Mouse (Mus musculus): ENCODE results near the gene Raver2.

Gene Raver2

GRCm38 (mm10) chr4:101107122-101107521 is 38.3 kb downstream of the Raver2 start:
- DNase-seq (ENCODE audit: low read depth, low spot score): no peak

GRCm38 (mm10) chr4:101121002-101121401 is 52.2 kb downstream of the Raver2 start:
- DNase-seq (ENCODE audit: low read depth, low spot score): no peak

- DNase-seq (ENCODE audit: low read depth, low spot score): no peak
Observed at GRCm38 (mm10) chr4:101135013-101135412, 66.2 kb downstream of the Raver2 start.

- no peak for DNase-seq (ENCODE audit: low read depth, low spot score)
Observed at GRCm38 (mm10) chr4:101135909-101136308, 67.1 kb downstream of the Raver2 start.

- no peak for DNase-seq (ENCODE audit: low read depth, low spot score)
Observed at GRCm38 (mm10) chr4:101137975-101138374, 69.2 kb downstream of the Raver2 start.

GRCm38 (mm10) chr4:101141768-101142167 is 73.0 kb downstream of the Raver2 start:
- DNase-seq (ENCODE audit: low read depth, low spot score): no peak

- no peak for DNase-seq (ENCODE audit: low read depth, low spot score)
Observed at GRCm38 (mm10) chr4:101143901-101144300, 75.1 kb downstream of the Raver2 start.

- no peak for DNase-seq (ENCODE audit: low read depth, low spot score)
Observed at GRCm38 (mm10) chr4:101144361-101144760, 75.6 kb downstream of the Raver2 start.

- no peak for DNase-seq (ENCODE audit: low read depth, low spot score)
Observed at GRCm38 (mm10) chr4:101144790-101145189, 76.0 kb downstream of the Raver2 start.

- peak; percentile 86 for DNase-seq (ENCODE audit: low read depth, low spot score)
Observed at GRCm38 (mm10) chr4:101146047-101146745, 77.4 kb downstream of the Raver2 start.

- no peak for DNase-seq (ENCODE audit: low read depth, low spot score)
Observed at GRCm38 (mm10) chr4:101146891-101147655, 78.3 kb downstream of the Raver2 start.

- DNase-seq (ENCODE audit: low read depth, low spot score): no peak
Observed at GRCm38 (mm10) chr4:101155541-101155940, 86.8 kb downstream of the Raver2 start.

GRCm38 (mm10) chr4:101157476-101157875 is 88.7 kb downstream of the Raver2 start:
- no peak for DNase-seq (ENCODE audit: low read depth, low spot score)

- no peak for DNase-seq (ENCODE audit: low read depth, low spot score)
Observed at GRCm38 (mm10) chr4:101158282-101158681, 89.5 kb downstream of the Raver2 start.

GRCm38 (mm10) chr4:101159191-101159764 is 90.5 kb downstream of the Raver2 start:
- no peak for DNase-seq (ENCODE audit: low read depth, low spot score)

GRCm38 (mm10) chr4:101160821-101161220 is 92.0 kb downstream of the Raver2 start:
- no peak for DNase-seq (ENCODE audit: low read depth, low spot score)

GRCm38 (mm10) chr4:101164189-101164588 is 95.4 kb downstream of the Raver2 start:
- DNase-seq (ENCODE audit: low read depth, low spot score): no peak

- DNase-seq (ENCODE audit: low read depth, low spot score): no peak
Observed at GRCm38 (mm10) chr4:101164673-101165072, 95.9 kb downstream of the Raver2 start.

GRCm38 (mm10) chr4:101165776-101166175 is 97.0 kb downstream of the Raver2 start:
- no peak for DNase-seq (ENCODE audit: low read depth, low spot score)

GRCm38 (mm10) chr4:101167777-101168176 is 99.0 kb downstream of the Raver2 start:
- no peak for DNase-seq (ENCODE audit: low read depth, low spot score)

- peak; percentile 49 for DNase-seq (ENCODE audit: low read depth, low spot score)
Observed at GRCm38 (mm10) chr4:101168189-101168778, 99.5 kb downstream of the Raver2 start.

GRCm38 (mm10) chr4:101172738-101173137 is 104.0 kb downstream of the Raver2 start:
- no peak for DNase-seq (ENCODE audit: low read depth, low spot score)
